Mouse (Mus musculus): Measurements from ENCODE around the gene Cep170b. TPM values are rescaled to one million over a fixed set of nuclear protein-coding genes. Genes with fewer than 3 reads are reported as not detected.

Gene Cep170b
- polyA plus RNA-seq, 1 experiment = 28.8 TPM

GRCm38 (mm10) chr12:112734108-112734820 is 14.0 kb downstream of the Cep170b start:
- TF ChIP-seq CTCF (IDR thresholded peaks at IDR 0.05; ENCODE audit: control insufficient read depth, insufficient read depth, insufficient replicate concordance, low read depth, low read length) (no peak), POLR2A (IDR thresholded peaks at IDR 0.05; ENCODE audit: control insufficient read depth, low read depth, low read length) (no peak)
- Histone ChIP-seq H3K36me3 (ENCODE audit: control insufficient read depth, insufficient read depth, low read length) (no peaks in the 10 kb centered on the region), H3K4me1 (ENCODE audit: control insufficient read depth, insufficient read depth, low read length) (no peaks in the 10 kb centered on the region), H3K4me3 (ENCODE audit: control insufficient read depth, low read depth, low read length) (no peak overlapping the region), H3K27ac (ENCODE audit: control insufficient read depth, insufficient read depth, low read depth, low read length) (no peak overlapping the region), H3K27me3 (ENCODE audit: control insufficient read depth, insufficient read depth, low read length) (no peaks in the 10 kb centered on the region)

GRCm38 (mm10) chr12:112734881-112735655 is 14.8 kb downstream of the Cep170b start:
- H3K4me3 ChIP-seq (ENCODE audit: control insufficient read depth, low read depth, low read length) = no peak overlapping the region
- no peak overlapping the region for H3K27ac ChIP-seq (ENCODE audit: control insufficient read depth, insufficient read depth, low read depth, low read length)
- H3K36me3 ChIP-seq (ENCODE audit: control insufficient read depth, insufficient read depth, low read length) = no peaks in the 10 kb centered on the region
- H3K4me1 ChIP-seq (ENCODE audit: control insufficient read depth, insufficient read depth, low read length) = no peaks in the 10 kb centered on the region
- TF ChIP-seq POLR2A (IDR thresholded peaks at IDR 0.05; ENCODE audit: control insufficient read depth, low read depth, low read length) = no peak
- no peak for TF ChIP-seq CTCF (IDR thresholded peaks at IDR 0.05; ENCODE audit: control insufficient read depth, insufficient read depth, insufficient replicate concordance, low read depth, low read length)
- H3K27me3 ChIP-seq (ENCODE audit: control insufficient read depth, insufficient read depth, low read length) = no peaks in the 10 kb centered on the region

GRCm38 (mm10) chr12:112735896-112736635 is 15.8 kb downstream of the Cep170b start:
- Histone ChIP-seq H3K36me3 (ENCODE audit: control insufficient read depth, insufficient read depth, low read length) (no peaks in the 10 kb centered on the region), H3K4me3 (ENCODE audit: control insufficient read depth, low read depth, low read length) (no peak overlapping the region), H3K4me1 (ENCODE audit: control insufficient read depth, insufficient read depth, low read length) (no peaks in the 10 kb centered on the region), H3K27me3 (ENCODE audit: control insufficient read depth, insufficient read depth, low read length) (no peaks in the 10 kb centered on the region), H3K27ac (ENCODE audit: control insufficient read depth, insufficient read depth, low read depth, low read length) (no peak overlapping the region)
- TF ChIP-seq CTCF (IDR thresholded peaks at IDR 0.05; ENCODE audit: control insufficient read depth, insufficient read depth, insufficient replicate concordance, low read depth, low read length) = no peak
- no peak for TF ChIP-seq POLR2A (IDR thresholded peaks at IDR 0.05; ENCODE audit: control insufficient read depth, low read depth, low read length)

- Histone ChIP-seq H3K27ac (ENCODE audit: control insufficient read depth, insufficient read depth, low read depth, low read length) (no peak overlapping the region), H3K4me3 (ENCODE audit: control insufficient read depth, low read depth, low read length) (no peak overlapping the region), H3K27me3 (ENCODE audit: control insufficient read depth, insufficient read depth, low read length) (no peaks in the 10 kb centered on the region), H3K36me3 (ENCODE audit: control insufficient read depth, insufficient read depth, low read length) (no peaks in the 10 kb centered on the region), H3K4me1 (ENCODE audit: control insufficient read depth, insufficient read depth, low read length) (no peaks in the 10 kb centered on the region)
- TF ChIP-seq POLR2A (IDR thresholded peaks at IDR 0.05; ENCODE audit: control insufficient read depth, low read depth, low read length) (no peak), CTCF (IDR thresholded peaks at IDR 0.05; ENCODE audit: control insufficient read depth, insufficient read depth, insufficient replicate concordance, low read depth, low read length) (no peak)
Observed at GRCm38 (mm10) chr12:112736636-112736925, 16.3 kb downstream of the Cep170b start.

- no peak overlapping the region for H3K27ac ChIP-seq (ENCODE audit: control insufficient read depth, insufficient read depth, low read depth, low read length)
- no peaks in the 10 kb centered on the region for H3K4me1 ChIP-seq (ENCODE audit: control insufficient read depth, insufficient read depth, low read length)
- H3K27me3 ChIP-seq (ENCODE audit: control insufficient read depth, insufficient read depth, low read length) = no peaks in the 10 kb centered on the region
- no peak for TF ChIP-seq CTCF (IDR thresholded peaks at IDR 0.05; ENCODE audit: control insufficient read depth, insufficient read depth, insufficient replicate concordance, low read depth, low read length)
- H3K4me3 ChIP-seq (ENCODE audit: control insufficient read depth, low read depth, low read length) = no peak overlapping the region
- H3K36me3 ChIP-seq (ENCODE audit: control insufficient read depth, insufficient read depth, low read length) = no peaks in the 10 kb centered on the region
Observed at GRCm38 (mm10) chr12:112737081-112737480, 16.8 kb downstream of the Cep170b start.

- H3K27me3 ChIP-seq (ENCODE audit: control insufficient read depth, insufficient read depth, low read length) = no peaks in the 10 kb centered on the region
- H3K36me3 ChIP-seq (ENCODE audit: control insufficient read depth, insufficient read depth, low read length) = no peaks in the 10 kb centered on the region
- TF ChIP-seq CTCF (IDR thresholded peaks at IDR 0.05; ENCODE audit: control insufficient read depth, insufficient read depth, insufficient replicate concordance, low read depth, low read length) (no peak), POLR2A (IDR thresholded peaks at IDR 0.05; ENCODE audit: control insufficient read depth, low read depth, low read length) (no peak)
- no peaks in the 10 kb centered on the region for H3K4me1 ChIP-seq (ENCODE audit: control insufficient read depth, insufficient read depth, low read length)
- H3K27ac ChIP-seq (ENCODE audit: control insufficient read depth, insufficient read depth, low read depth, low read length) = no peak overlapping the region
- H3K4me3 ChIP-seq (ENCODE audit: control insufficient read depth, low read depth, low read length) = no peak overlapping the region
Observed at GRCm38 (mm10) chr12:112737761-112738160, 17.5 kb downstream of the Cep170b start.

Measured in testis, adult 2 months (tissue).